Mouse (Mus musculus): Measurements from ENCODE around the gene Acad10. TPM values are rescaled to one million over a fixed set of nuclear protein-coding genes. Genes with fewer than 3 reads are reported as not detected.
"Not testable (repeated sequence)": the region's sequence is repeated elsewhere in the genome, so short reads cannot be mapped to it uniquely, and the experiment has no call there.

Acad10 gene
- total RNA-seq (2021): 1 to 10 TPM; 3.1 to 3.9 TPM

DNA sequence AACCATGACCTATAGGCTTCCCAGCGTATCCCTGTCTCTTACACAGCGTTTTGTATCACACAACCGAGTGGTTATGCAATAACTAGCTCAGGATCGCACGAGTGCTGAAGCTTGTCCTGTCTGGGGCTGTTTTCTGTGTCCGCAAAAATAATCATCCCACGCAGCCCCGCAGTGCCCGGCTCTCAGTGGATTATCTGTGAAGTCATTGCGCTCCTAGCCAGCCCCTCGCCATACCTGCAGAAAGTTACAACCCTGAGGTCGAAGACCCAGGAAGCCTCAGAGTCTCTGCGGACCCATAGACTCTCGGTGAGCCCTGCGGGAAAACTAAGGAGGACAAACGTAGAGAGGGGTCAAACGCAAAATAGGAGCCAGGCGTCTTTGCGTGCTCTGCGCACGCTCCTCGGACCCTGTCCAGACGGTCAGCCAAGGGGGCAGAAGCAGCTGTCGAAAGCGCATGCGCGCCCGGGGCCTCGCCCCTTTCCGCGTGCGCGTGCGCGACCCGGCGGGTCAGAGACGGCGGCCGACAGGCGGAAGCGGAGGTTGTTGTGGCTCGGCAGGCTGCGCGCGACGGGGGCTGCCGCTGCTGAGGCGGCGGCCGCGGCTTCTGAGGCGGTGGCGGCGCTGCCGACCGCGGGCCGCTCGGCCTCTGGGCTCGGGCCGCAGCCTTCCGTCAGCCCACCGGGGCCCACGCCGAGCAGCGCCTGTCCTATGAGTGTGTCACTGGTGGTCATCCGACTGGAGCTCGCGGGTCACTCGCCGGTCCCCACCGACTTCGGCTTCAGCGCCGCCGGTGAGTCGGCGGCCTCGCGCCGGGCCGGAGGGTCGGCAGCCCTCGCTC lies at the start of gene Acad10, which contains the start of gene Brap:
Gene Acad10, minus strand, starts transcription at position 456 of the 838 bp plus-strand sequence.
Gene Brap, plus strand, starts transcription at position 505 of the 838 bp plus-strand sequence.
- DNase-seq (ENCODE audit: extremely low spot score in 1 of 2, low spot score in 1 of 2): peak; percentile 90 to 94

DNA sequence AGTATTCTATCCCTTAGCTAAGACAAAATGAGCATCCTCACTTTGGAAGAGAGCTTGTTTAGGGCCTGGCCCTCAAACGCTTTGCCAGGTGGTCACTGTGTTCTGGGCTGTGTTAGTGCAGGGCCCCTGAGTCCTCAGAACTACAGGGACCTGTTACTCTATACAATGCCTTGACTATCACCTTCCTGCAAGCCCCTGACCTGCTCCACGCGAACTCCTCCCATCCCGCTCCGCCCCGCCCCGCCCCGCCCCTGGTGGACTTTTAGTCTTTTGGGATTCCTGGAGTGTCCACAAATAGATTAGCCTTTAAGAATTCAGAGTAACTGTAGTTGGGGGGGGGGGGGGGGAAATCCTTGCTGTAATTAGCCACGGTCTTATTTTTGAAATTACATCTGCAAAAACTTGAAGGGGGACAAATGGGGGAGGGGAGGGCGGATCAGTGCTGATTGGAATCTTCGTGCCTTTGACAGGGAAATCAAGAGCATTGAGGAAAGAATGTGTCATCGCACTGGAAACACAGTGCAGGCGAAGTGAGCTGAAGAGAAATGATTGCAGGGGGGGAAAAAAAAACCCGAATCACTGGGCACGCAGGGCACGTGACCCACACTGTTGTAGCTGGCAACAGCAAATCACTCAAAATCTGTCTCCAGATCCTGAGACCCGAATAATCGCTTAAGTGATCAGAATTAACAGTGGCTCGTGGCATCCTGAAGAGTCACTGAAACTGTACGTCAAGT lies 44.4 kb upstream of the Acad10 start:
- DNase-seq (ENCODE audit: extremely low spot score in 1 of 2, low spot score in 1 of 2): no peak

DNA sequence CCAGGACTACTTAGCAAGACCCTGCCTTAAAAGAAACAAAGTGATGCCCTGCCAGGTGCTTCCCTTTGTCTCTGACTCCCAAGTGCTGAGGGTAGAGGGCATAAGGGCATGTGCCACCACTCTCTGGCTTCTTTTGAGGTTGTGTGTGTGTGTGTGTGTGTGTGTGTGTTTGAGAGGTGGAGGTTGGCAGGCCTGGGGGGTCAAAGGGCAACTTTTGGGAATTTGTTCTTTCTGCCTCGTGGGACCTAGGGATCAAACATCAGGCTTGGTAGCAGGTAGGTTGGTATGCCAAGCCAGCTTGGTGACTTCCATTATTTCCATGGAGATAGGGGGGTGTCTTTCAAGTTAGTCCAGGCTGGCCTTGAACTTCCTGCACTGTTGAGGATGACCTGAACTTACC lies 43.0 kb upstream of the Acad10 start:
- no peak for DNase-seq (ENCODE audit: extremely low spot score in 1 of 2, low spot score in 1 of 2)

DNA sequence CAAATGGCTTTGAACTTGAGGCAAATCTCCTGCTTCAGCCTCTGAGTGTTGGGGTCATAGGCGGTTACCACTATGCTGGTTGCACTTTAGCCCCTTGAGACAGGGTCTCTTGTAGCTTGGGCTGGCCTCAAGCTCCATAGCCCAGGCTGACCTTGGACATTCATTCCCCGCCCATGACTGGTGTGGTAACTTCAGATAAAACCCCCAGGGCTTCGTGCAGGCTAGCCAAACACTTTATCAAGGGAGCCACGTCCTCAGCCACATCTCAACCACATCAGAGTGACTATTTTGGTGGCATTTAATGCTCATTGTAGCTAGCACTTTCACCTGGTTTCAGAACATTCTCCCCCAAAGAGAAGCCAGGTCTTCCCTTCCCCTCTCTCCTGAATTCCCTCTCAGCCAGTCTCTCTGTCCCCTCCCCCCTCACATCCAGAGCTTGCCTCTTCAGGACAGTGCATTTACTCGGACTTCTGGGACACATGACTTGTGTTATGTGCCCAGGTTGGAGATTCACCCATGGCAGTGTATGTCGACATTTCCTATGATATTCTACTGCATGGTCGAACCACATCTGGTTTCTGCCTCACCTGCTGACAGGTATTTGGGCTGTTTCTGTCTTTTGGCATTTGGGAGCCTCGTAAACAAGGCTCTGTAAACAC lies 40.9 kb upstream of the Acad10 start:
- no peak for DNase-seq (ENCODE audit: extremely low spot score in 1 of 2, low spot score in 1 of 2)

DNA sequence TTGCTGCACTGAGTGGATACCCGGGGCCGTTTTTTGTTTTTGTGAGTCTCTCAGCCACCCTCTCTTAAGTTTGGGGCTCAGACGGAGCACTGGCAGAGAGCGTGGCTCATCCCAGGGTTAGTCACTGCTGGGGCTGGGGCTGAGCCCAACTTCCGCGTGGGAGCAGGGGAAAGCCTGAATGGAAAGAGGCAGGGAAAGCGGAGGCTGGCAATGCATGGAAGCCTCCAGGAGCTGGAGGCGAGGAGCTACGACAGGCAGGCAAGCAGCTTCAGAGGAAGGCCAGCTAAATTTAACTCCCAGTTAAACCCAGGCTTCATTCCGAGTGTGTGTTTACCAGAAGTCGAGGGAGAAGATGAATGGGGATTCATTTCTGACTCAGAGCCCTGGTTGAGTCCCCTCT lies 40.2 kb upstream of the Acad10 start:
- peak in 1 of 2 experiments; percentile 28 for DNase-seq (ENCODE audit: extremely low spot score in 1 of 2, low spot score in 1 of 2)

DNA sequence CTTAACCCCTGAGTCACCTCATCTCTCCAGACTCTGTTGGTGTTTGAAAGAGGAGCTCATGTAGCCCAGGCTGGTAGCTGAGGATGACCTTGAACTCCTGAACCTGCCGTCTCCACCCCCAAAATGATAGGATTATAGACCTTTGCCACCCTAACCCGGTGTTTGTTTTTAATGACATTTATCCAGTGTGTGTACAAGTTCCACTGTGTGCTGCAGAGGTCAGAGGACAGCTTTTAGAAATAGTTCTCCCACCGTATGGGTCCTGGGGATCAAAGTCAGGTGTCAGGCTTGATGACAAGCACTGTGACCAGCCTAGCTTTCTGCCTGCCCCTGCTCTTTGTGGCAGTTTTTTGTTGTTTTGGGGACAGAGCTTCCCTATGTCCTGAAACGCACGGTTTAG lies 39.6 kb upstream of the Acad10 start:
- no peak for DNase-seq (ENCODE audit: extremely low spot score in 1 of 2, low spot score in 1 of 2)

DNA sequence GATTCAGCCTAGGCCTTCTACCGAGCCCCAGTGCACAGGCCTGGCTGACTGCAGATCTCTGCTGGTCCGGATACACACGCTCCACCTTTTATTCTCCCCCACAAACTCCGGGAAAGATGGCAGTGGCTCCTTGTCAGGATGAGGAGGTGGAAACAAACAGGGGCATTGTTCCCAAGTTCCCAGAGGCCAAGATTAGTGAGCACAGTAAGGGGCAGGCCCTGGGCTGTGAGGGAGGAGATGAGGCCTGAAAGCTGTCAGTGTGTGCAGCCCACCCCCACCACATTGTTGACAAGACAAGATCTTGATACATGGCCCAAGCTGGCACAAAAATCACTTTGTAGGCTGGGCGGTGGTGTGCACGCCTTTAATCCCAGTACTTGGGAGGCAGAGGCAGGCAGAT lies 36.4 kb upstream of the Acad10 start:
- no peak for DNase-seq (ENCODE audit: extremely low spot score in 1 of 2, low spot score in 1 of 2)

DNA sequence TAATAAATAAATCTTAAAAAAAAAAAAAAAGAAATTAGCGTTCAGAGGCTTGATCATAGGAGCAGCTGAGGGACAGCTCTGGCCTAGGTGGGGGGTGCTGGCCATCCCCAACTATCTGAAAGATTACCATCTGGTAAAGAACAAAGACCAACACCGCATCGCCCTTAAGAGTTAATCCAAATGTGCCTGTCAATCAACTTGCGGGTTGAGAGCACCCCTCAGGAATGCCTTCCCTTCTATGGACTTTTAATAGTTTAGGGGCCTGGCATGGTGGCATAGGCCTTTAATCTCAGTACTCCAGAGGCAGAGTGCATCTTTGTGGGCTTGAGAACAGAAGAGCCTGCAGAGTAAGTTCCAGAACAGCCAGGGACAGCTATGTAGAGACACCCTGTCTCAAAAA lies 32.6 kb upstream of the Acad10 start:
- DNase-seq (ENCODE audit: extremely low spot score in 1 of 2, low spot score in 1 of 2): no peak

DNA sequence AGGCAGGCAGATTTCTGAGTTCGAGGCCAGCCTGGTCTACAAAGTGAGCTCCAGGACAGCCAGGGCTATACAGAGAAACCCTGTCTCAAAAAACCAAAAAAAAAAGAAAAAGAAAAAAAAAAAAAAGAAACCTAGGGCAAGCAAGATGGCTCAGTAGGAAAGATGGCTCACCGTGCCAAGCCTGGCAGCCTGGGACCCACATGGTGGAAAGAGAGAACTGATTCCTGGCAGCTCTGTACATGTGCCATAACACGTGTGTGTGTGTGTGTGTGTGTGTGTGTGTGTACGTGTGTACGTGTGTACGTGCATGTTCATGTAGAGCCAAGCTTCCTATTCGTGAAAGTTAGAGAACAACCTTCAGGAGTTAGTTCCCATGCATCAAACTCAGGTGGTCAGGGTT lies 31.1 kb upstream of the Acad10 start:
- DNase-seq (ENCODE audit: extremely low spot score in 1 of 2, low spot score in 1 of 2): not testable (repeated sequence)

DNA sequence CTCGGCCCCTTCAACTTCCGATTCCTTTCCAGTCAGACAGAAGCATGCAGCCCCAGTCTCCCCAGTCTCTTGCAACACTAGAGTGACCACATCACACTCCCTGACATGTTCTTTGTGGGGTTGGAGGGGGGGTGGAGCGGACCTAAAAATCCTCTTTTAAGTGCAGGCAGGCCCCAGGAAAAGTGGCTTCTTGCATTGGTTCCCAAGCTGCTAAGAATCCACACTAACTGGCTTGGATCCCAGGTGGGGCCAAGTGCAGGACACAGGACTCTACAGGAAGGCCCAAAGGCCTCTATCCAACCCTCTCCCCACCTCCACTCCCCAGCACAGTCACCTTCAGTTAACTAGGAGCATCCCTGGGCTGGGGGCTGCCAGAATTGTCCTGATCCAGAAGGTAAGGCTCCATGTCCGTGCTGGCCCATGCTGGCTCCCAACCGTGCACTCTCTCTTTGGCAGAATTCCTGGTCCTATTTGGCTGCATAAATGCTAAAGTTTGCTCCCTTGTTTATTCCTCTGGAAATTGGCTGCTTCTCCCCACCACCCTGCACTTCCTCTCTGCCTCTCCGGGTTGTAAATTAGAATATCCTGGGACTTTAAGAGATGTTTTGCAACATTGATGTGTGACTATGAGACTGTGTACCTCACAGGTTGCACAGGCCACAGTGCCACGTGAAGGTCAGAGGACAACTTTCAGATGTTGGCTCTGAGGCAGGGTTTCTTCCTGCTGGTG lies 30.3 kb upstream of the Acad10 start:
- DNase-seq (ENCODE audit: extremely low spot score in 1 of 2, low spot score in 1 of 2): peak in 1 of 2 experiments; percentile 22

DNA sequence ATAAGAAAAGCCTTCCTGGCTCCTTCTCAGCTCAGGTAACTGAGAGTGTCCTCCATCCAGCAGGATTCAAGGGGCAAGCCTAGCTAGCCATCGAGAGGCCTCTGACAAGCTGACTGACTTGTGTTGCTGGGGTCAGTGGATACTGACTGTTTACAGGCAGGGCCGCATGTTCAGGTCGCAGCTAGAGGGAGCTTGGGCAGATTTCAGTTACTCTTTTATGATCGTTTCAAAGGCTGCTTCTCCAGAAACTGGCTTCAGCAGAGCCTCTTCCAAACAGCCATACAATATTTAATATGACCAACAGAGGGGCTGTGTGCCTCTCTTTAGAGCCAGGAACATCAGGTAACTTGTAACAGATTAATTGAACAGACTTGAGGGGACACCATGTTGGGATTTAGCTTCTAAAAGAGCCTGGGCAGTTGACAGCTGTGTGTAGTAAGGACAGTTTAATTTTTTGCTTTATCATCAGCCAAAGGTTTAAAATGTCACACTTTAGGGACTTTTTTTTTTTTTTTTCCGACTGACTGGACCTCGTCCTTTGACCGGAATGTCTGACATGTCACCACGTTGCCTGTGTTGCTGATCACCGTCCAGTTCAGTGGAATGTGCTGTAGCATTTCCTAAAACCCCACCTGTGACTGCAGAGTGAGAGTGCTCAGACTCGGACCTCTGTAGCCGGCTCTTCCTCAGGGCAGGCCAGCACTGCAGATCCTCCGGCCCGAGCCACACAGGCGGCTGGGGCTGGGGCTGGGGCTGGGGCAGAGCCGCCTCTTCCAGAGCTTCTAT lies 26.0 kb upstream of the Acad10 start:
- no peak for DNase-seq (ENCODE audit: extremely low spot score in 1 of 2, low spot score in 1 of 2)

DNA sequence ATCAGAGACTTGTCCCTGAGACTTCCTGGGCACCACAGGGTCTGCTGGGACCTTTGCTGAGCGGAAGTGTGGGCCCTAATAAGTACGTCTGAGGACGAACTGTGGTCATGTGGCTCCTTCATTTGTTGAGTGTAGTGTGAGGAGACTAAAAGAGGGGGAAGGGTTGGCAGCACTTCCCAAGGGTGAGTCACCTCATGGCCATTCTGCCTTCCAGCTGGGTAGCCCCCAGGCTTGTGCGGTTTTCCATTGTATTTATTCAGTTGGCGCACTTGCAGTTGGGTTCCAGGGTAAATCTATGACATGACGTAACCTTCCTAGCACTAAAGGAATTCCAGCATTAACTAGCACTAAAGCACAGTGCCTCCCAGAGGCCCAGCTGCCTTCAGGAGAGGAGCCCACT lies 25.2 kb upstream of the Acad10 start:
- no peak for DNase-seq (ENCODE audit: extremely low spot score in 1 of 2, low spot score in 1 of 2)

DNA sequence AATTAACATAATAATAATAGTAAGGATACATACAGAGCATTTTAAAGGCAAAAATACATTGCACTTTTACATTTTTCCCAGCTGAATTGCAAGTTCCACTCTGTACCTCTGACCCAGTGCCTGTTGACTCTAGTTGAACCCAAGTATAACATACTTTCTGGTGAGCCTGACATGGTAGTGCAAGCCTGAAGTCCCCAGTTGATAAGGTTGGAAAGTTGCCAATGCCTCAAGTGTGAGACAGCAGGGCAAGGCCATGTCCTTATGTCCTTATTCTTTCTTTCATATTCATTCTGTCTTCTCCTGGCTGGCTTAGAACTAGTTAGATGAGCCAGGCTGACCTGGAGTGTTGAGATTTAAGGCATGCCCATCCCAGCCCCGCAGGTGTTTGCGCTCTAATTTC lies 21.9 kb upstream of the Acad10 start:
- DNase-seq (ENCODE audit: extremely low spot score in 1 of 2, low spot score in 1 of 2): no peak

DNA sequence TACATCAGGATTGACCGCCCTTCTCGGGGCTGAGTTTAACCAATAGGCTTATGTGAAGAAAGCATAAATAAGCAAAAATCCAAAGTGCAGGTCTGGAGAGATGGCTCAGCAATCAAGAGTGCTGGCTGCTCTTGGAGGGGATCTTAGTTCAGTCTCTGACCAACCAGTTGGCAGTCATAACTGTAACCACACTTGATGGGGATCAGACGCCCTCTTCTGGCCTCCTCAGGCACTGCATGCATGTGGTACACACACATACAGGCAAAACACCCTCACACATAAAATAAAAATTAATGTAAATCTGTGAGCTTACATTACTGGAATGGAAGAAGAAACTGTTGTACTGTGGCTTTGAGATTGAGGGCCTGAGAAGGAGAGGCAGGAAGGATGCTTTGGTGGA lies 10.1 kb upstream of the Acad10 start:
- DNase-seq (ENCODE audit: extremely low spot score in 1 of 2, low spot score in 1 of 2): no peak

DNA sequence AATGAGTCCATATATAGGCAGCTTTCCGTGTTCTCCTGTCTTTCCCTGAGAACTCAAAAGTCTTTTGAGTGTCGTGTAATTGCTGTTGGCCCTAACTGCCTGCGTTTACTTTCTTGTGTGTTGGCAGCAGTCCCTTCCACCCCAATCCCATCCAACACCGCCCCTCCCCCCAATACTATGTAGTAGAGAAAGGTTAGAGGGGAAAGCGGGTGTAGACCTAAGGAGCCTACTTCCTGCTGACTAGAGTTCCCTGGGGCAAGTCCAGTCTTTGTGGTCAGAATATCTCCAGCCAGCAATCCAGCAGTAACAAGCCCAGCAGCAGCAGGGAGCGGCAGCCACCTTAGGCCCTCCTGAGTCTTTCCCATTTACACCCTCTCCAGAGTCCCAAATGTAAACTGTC lies 8.1 kb upstream of the Acad10 start:
- no peak for DNase-seq (ENCODE audit: extremely low spot score in 1 of 2, low spot score in 1 of 2)

DNA sequence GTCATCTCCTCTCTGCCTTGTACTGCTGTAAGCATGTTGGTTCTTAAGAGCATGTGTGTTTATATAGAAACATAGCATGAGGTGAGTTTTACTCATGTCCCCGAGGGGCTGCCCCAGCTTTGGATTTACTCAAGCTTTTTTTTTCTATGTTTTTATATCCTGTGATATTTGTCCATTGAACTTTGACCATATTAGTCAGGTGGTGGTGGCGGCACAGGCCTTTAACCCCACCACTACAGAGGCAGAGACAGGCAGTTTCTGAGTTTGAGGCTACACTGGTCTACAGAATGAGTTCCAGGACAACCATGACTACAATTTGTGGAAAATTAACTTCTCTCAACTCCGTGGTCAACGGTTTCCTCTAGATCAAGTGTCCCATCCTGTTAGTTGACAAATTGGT lies 6.8 kb upstream of the Acad10 start:
- no peak for DNase-seq (ENCODE audit: extremely low spot score in 1 of 2, low spot score in 1 of 2)

DNA sequence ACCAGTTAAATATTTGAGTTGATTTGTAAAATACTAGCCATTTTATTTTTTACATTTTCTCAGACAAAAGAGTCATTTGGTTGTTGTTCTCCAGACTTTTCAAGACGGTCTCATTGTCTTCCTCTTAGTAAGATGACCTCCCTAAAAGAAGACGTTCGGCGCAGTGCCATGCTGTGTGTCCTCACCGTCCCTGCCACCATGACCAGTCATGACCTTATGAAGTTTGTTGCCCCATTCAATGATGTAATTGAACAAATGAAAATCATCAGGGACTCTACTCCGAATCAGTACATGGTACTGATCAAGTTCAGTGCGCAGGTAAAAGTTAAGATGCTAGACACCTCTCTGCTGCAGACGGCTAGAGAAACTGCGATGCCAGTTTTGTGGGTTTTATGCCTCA lies 4.7 kb upstream of the Acad10 start:
- DNase-seq (ENCODE audit: extremely low spot score in 1 of 2, low spot score in 1 of 2): no peak

DNA sequence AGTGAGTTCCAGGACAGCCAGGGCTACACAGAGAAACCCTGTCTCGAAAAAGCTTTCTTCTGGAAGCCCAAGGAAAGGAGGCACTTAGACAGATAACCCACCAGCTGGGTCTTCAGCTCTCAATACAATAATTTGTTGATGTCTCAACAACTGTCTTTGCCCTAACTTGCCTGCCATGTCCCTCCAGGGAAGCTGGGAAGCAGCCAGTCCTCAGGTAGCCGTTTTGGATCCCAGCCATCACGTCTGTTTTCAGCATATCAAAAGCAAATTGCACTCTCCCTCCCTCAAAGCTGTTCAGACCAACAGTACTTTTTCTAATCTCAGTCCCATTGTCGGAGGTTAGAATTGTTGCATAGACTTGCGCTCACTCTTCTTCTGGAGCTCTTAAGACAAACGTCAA lies 3.8 kb upstream of the Acad10 start:
- no peak for DNase-seq (ENCODE audit: extremely low spot score in 1 of 2, low spot score in 1 of 2)

DNA sequence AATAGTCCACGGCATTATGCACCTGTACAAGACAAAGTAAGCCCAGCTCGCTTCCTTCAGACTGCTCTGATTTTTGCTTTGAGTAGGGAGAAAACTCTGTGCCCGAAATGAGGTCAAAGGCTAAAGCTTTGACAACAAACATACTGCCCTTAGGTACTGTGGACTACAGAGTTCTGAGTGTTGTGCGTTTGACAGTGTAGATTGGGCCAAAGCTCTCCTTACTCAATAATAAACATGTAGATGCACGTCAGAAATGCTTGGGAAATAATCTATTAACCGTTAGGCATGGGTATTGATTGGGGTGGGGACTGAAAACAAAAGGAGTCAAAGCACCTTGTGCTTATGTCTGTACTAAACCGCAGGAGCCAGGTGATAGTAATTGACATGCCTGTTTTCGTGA lies 3.1 kb upstream of the Acad10 start:
- DNase-seq (ENCODE audit: extremely low spot score in 1 of 2, low spot score in 1 of 2): no peak

DNA sequence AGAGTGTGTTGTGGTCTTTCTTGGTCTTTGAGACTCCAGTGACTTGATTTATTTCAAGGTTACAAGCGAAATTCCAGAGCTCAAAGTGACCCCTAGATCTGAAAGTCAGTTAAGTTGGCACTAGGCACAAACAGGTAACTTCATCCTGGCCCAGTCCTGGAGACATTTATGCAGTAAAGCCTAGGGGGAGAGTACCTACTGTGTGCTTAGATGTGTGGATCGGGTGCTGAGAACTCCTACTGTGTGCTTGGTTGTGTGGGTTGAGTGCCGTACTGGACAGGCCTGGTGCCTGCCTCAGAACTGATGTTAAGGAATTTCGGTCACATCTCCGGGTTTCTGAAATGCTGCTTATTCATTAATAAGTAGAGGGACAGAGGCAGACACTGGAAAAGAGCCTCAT lies 1.2 kb upstream of the Acad10 start:
- no peak for DNase-seq (ENCODE audit: extremely low spot score in 1 of 2, low spot score in 1 of 2)

Data from layer of hippocampus, postnatal 25 days (tissue).